Mouse (Mus musculus): Measurements from ENCODE around the gene Grm7. TPM values are rescaled to one million over a fixed set of nuclear protein-coding genes. Genes with fewer than 3 reads are reported as not detected.

The Grm7 gene
- total and polyA plus RNA-seq, 2 experiments from 2014 or later: 28.5 to 51.9 TPM

- Histone ChIP-seq H3K27ac (ENCODE audit: low read depth, low read length) (no peak overlapping the region), H3K9me3 (ENCODE audit: low read length) (no peaks in the 10 kb centered on the region), H3K4me3 (ENCODE audit: low read depth, low read length) (no peak overlapping the region), H3K4me2 (ENCODE audit: low read depth, low read length, poor library complexity, severe bottlenecking) (no peak overlapping the region), H3K4me1 (ENCODE audit: insufficient read depth, low read length) (no peaks in the 10 kb centered on the region), H3K27me3 (ENCODE audit: insufficient read depth, low read length) (no peaks in the 10 kb centered on the region), H3K36me3 (ENCODE audit: insufficient read depth, low read length) (no peaks in the 10 kb centered on the region), H3K9ac (replicated peaks; ENCODE audit: low read length, poor library complexity, severe bottlenecking) (no peak overlapping the region)
- DNase-seq (ENCODE audit: low spot score) (no peak), ATAC-seq (ENCODE audit: low FRiP score) (no peak)
- TF ChIP-seq CTCF (IDR thresholded peaks at IDR 0.05): no peak
- 97% methylated on average over 1 of the region's 1 CpGs for WGBS
Observed at GRCm38 (mm10) chr6:110664436-110664835, 19.1 kb downstream of the Grm7 start.

GRCm38 (mm10) chr6:110668447-110668846 is 23.1 kb downstream of the Grm7 start:
- H3K4me1 ChIP-seq (ENCODE audit: insufficient read depth, low read length): no peaks in the 10 kb centered on the region
- H3K9ac ChIP-seq (replicated peaks; ENCODE audit: low read length, poor library complexity, severe bottlenecking): no peak overlapping the region
- no peak overlapping the region for H3K4me3 ChIP-seq (ENCODE audit: low read depth, low read length)
- 65% methylated on average over 5 of the region's 5 CpGs for WGBS
- H3K9me3 ChIP-seq (ENCODE audit: low read length): no peaks in the 10 kb centered on the region
- no peaks in the 10 kb centered on the region for H3K36me3 ChIP-seq (ENCODE audit: insufficient read depth, low read length)
- DNase-seq (ENCODE audit: low spot score): peak; percentile 37
- no peaks in the 10 kb centered on the region for H3K27me3 ChIP-seq (ENCODE audit: insufficient read depth, low read length)
- no peak overlapping the region for H3K27ac ChIP-seq (ENCODE audit: low read depth, low read length)
- H3K4me2 ChIP-seq (ENCODE audit: low read depth, low read length, poor library complexity, severe bottlenecking): no peak overlapping the region
- TF ChIP-seq CTCF (IDR thresholded peaks at IDR 0.05): no peak
- no peak for ATAC-seq (ENCODE audit: low FRiP score)

- WGBS: 54% methylated on average over 1 of the region's 1 CpGs
- no peak overlapping the region for H3K4me3 ChIP-seq (ENCODE audit: low read depth, low read length)
- TF ChIP-seq CTCF (IDR thresholded peaks at IDR 0.05): no peak
- H3K27me3 ChIP-seq (ENCODE audit: insufficient read depth, low read length): no peaks in the 10 kb centered on the region
- no peak overlapping the region for H3K27ac ChIP-seq (ENCODE audit: low read depth, low read length)
- no peaks in the 10 kb centered on the region for H3K9me3 ChIP-seq (ENCODE audit: low read length)
- no peaks in the 10 kb centered on the region for H3K36me3 ChIP-seq (ENCODE audit: insufficient read depth, low read length)
- no peak overlapping the region for H3K4me2 ChIP-seq (ENCODE audit: low read depth, low read length, poor library complexity, severe bottlenecking)
- no peak for DNase-seq (ENCODE audit: low spot score)
- no peak for ATAC-seq (ENCODE audit: low FRiP score)
- no peaks in the 10 kb centered on the region for H3K4me1 ChIP-seq (ENCODE audit: insufficient read depth, low read length)
- H3K9ac ChIP-seq (replicated peaks; ENCODE audit: low read length, poor library complexity, severe bottlenecking): no peak overlapping the region
Observed at GRCm38 (mm10) chr6:110690954-110691353, 45.6 kb downstream of the Grm7 start.

GRCm38 (mm10) chr6:110709763-110710162 is 64.4 kb downstream of the Grm7 start:
- Histone ChIP-seq H3K27ac (ENCODE audit: low read depth, low read length) (no peak overlapping the region), H3K9ac (replicated peaks; ENCODE audit: low read length, poor library complexity, severe bottlenecking) (no peak overlapping the region), H3K4me3 (ENCODE audit: low read depth, low read length) (no peak overlapping the region), H3K9me3 (ENCODE audit: low read length) (no peaks in the 10 kb centered on the region), H3K27me3 (ENCODE audit: insufficient read depth, low read length) (no peaks in the 10 kb centered on the region), H3K4me1 (ENCODE audit: insufficient read depth, low read length) (no peaks in the 10 kb centered on the region), H3K4me2 (ENCODE audit: low read depth, low read length, poor library complexity, severe bottlenecking) (no peak overlapping the region), H3K36me3 (ENCODE audit: insufficient read depth, low read length) (no peaks in the 10 kb centered on the region)
- no peak for TF ChIP-seq CTCF (IDR thresholded peaks at IDR 0.05)
- DNase-seq (ENCODE audit: low spot score) (no peak), ATAC-seq (ENCODE audit: low FRiP score) (no peak)
- WGBS: 83% methylated on average over 5 of the region's 5 CpGs

GRCm38 (mm10) chr6:110714943-110715342 is 69.6 kb downstream of the Grm7 start:
- Histone ChIP-seq H3K27me3 (ENCODE audit: insufficient read depth, low read length) (no peaks in the 10 kb centered on the region), H3K36me3 (ENCODE audit: insufficient read depth, low read length) (no peaks in the 10 kb centered on the region), H3K4me2 (ENCODE audit: low read depth, low read length, poor library complexity, severe bottlenecking) (no peak overlapping the region), H3K9me3 (ENCODE audit: low read length) (no peaks in the 10 kb centered on the region), H3K27ac (ENCODE audit: low read depth, low read length) (no peak overlapping the region), H3K4me1 (ENCODE audit: insufficient read depth, low read length) (no peaks in the 10 kb centered on the region), H3K4me3 (ENCODE audit: low read depth, low read length) (no peak overlapping the region), H3K9ac (replicated peaks; ENCODE audit: low read length, poor library complexity, severe bottlenecking) (no peak overlapping the region)
- WGBS: 93% methylated on average over 3 of the region's 3 CpGs
- no peak for TF ChIP-seq CTCF (IDR thresholded peaks at IDR 0.05)
- ATAC-seq (ENCODE audit: low FRiP score) (no peak), DNase-seq (ENCODE audit: low spot score) (no peak)

- Histone ChIP-seq H3K4me3 (ENCODE audit: low read depth, low read length) (no peak overlapping the region), H3K4me1 (ENCODE audit: insufficient read depth, low read length) (no peaks in the 10 kb centered on the region), H3K27ac (ENCODE audit: low read depth, low read length) (no peak overlapping the region), H3K9ac (replicated peaks; ENCODE audit: low read length, poor library complexity, severe bottlenecking) (no peak overlapping the region), H3K4me2 (ENCODE audit: low read depth, low read length, poor library complexity, severe bottlenecking) (no peak overlapping the region), H3K9me3 (ENCODE audit: low read length) (no peaks in the 10 kb centered on the region), H3K36me3 (ENCODE audit: insufficient read depth, low read length) (no peaks in the 10 kb centered on the region), H3K27me3 (ENCODE audit: insufficient read depth, low read length) (no peaks in the 10 kb centered on the region)
- ATAC-seq (ENCODE audit: low FRiP score): no peak
- no peak for TF ChIP-seq CTCF (IDR thresholded peaks at IDR 0.05)
- no peak for DNase-seq (ENCODE audit: low spot score)
- WGBS: 41% methylated on average over 4 of the region's 4 CpGs
Observed at GRCm38 (mm10) chr6:110723371-110723770, 78.0 kb downstream of the Grm7 start.
